Mouse (Mus musculus) neural tube, embryonic 10.5 days (tissue): ENCODE results near the gene Crispld2.

Experiments used
- DNase-seq: peaks from one replicate; pipeline ENCODE4 v3.0.0-alpha.2; 2017; ENCODE audit warnings: low spot score; ENCODE audit errors: extremely low spot score

The Crispld2 gene

GRCm38 (mm10) chr8:119992249-119992648 lies at the start of gene Crispld2:
Gene Crispld2, plus strand, starts transcription at chr8:119992438.
- peak; percentile 87 for DNase-seq

- no peak for DNase-seq
Measured at GRCm38 (mm10) chr8:119943616-119944015, 48.6 kb upstream of the Crispld2 start.

GRCm38 (mm10) chr8:119944096-119944811 lies 48.0 kb upstream of the Crispld2 start:
- DNase-seq: peak; percentile 81

- no peak for DNase-seq
Measured at GRCm38 (mm10) chr8:119946326-119946865, 45.8 kb upstream of the Crispld2 start.

- DNase-seq: no peak
Measured at GRCm38 (mm10) chr8:119947653-119948052, 44.6 kb upstream of the Crispld2 start.

- DNase-seq: no peak
Measured at GRCm38 (mm10) chr8:119948340-119948739, 43.9 kb upstream of the Crispld2 start.

GRCm38 (mm10) chr8:119952282-119952681 lies 40.0 kb upstream of the Crispld2 start:
- no peak for DNase-seq

GRCm38 (mm10) chr8:119952747-119953146 lies 39.5 kb upstream of the Crispld2 start:
- DNase-seq: no peak

- DNase-seq: no peak
Measured at GRCm38 (mm10) chr8:119955333-119955732, 36.9 kb upstream of the Crispld2 start.

- no peak for DNase-seq
Measured at GRCm38 (mm10) chr8:119958076-119958475, 34.2 kb upstream of the Crispld2 start.

GRCm38 (mm10) chr8:119960531-119961104 lies 31.6 kb upstream of the Crispld2 start:
- no peak for DNase-seq

- DNase-seq: no peak
Measured at GRCm38 (mm10) chr8:119964859-119965258, 27.4 kb upstream of the Crispld2 start.

GRCm38 (mm10) chr8:119967435-119967834 lies 24.8 kb upstream of the Crispld2 start:
- DNase-seq: no peak

- DNase-seq: no peak
Measured at GRCm38 (mm10) chr8:119970169-119970568, 22.1 kb upstream of the Crispld2 start.

- DNase-seq: no peak
Measured at GRCm38 (mm10) chr8:119972558-119972957, 19.7 kb upstream of the Crispld2 start.

GRCm38 (mm10) chr8:119978770-119979381 lies 13.4 kb upstream of the Crispld2 start:
- no peak for DNase-seq

- DNase-seq: no peak
Measured at GRCm38 (mm10) chr8:119981253-119981652, 11.0 kb upstream of the Crispld2 start.

- no peak for DNase-seq
Measured at GRCm38 (mm10) chr8:119984085-119984484, 8.2 kb upstream of the Crispld2 start.

- no peak for DNase-seq
Measured at GRCm38 (mm10) chr8:119986174-119986573, 6.1 kb upstream of the Crispld2 start.

GRCm38 (mm10) chr8:119988087-119988486 lies 4.2 kb upstream of the Crispld2 start:
- no peak for DNase-seq

GRCm38 (mm10) chr8:119994114-119994513 lies 1.9 kb downstream of the Crispld2 start:
- peak; percentile 46 for DNase-seq

- DNase-seq: no peak
Measured at GRCm38 (mm10) chr8:119994556-119994955, 2.3 kb downstream of the Crispld2 start.
